Mouse (Mus musculus): Measurements from ENCODE around the gene Ggta1.

GRCm38 (mm10) chr2:35398184-35398828, 64.7 kb downstream of the Ggta1 start:
- no peak for TF ChIP-seq CTCF (IDR thresholded peaks at IDR 0.05; ENCODE audit: control insufficient read depth, insufficient read depth, insufficient replicate concordance, low read depth, low read length)
- TF ChIP-seq POLR2A (IDR thresholded peaks at IDR 0.05; ENCODE audit: control insufficient read depth, low read depth, low read length): no peak
